Mouse (Mus musculus) E14TG2a.4 (cell line): ENCODE results near the gene Olfr1053.

Experiments used
- CTCF ChIP-seq: conservative IDR thresholded peaks from 2 replicates; pipeline ENCODE4 v1.5.1; 2014; ENCODE audit warnings: low read length
- NANOG ChIP-seq: IDR thresholded peaks from 2 replicates; pipeline ENCODE4 v1.6.1; 2014; ENCODE audit warnings: borderline replicate concordance, low read length, mixed read lengths
- POU5F1 ChIP-seq: IDR thresholded peaks from 2 replicates; pipeline ENCODE4 v1.6.1; 2014; ENCODE audit warnings: low read length, borderline replicate concordance

DNA sequence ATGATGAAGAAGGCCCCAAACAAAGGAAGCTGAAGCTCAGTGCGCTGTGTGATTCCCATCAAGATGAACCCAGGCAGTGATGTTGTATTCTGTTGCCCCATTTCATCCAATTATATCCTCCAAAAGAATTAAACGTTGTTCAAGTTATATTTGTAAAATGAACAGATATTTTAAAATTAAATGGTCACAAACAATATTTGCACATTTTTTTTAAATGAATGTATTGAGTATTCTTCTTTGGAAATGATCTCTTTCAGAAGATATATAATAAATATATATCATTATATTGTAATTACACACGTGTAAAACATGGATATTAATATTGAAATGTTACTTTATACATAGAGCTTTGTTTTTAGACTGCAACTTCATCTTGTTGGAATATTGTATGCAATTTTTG, at the start of gene Olfr1053:
- TF ChIP-seq CTCF, result no peak
- no peak for TF ChIP-seq NANOG
- TF ChIP-seq POU5F1, result no peak
